Mouse (Mus musculus) heart, adult 2 months (tissue): ENCODE measurements around the gene Rgs19.

Source experiments
- CTCF ChIP-seq: fragments of 200-600 bp; IDR thresholded peaks from 2 replicates; pipeline ENCODE4 v1.8.1; 2022; ENCODE audit warnings: antibody characterized with exemption, mild to moderate bottlenecking, moderate library complexity
- EP300 ChIP-seq: fragments of 200-500 bp; IDR thresholded peaks from 2 replicates; pipeline ENCODE4 v1.6.1; 2011; ENCODE audit warnings: low read depth, low read length, control low read depth; ENCODE audit not compliant: insufficient read depth
- POLR2A ChIP-seq: fragments of 200-500 bp; IDR thresholded peaks from 2 replicates; pipeline ENCODE4 v1.6.1; 2011; ENCODE audit warnings: mild to moderate bottlenecking, low read depth, low read length, control low read depth; ENCODE audit not compliant: insufficient read depth

- TF ChIP-seq POLR2A (no peak), CTCF (no peak), EP300 (no peak)
Measured at GRCm38 (mm10) chr2:181685686-181686085, 8.1 kb downstream of the Rgs19 start.
